Mouse (Mus musculus) splenic B cell, adult 2 months (primary cell): ENCODE measurements around the gene Gm20388.

Experiments used
- DNase-seq: peaks from one replicate; pipeline ENCODE4 v3.0.0-alpha.2; 2011; ENCODE audit warnings: low read depth, low spot score
- H3K27me3 ChIP-seq: 2 replicates; pipeline ENCODE4 v1.6.1; 2012; ENCODE audit warnings: mild to moderate bottlenecking, low read length, moderate library complexity, mixed read lengths; ENCODE audit not compliant: control insufficient read depth, poor library complexity, insufficient read depth, severe bottlenecking
- H3K36me3 ChIP-seq: 2 replicates; pipeline ENCODE4 v1.6.1; 2012; ENCODE audit warnings: mild to moderate bottlenecking, low read length, moderate library complexity, mixed read lengths; ENCODE audit not compliant: control insufficient read depth, poor library complexity, insufficient read depth, severe bottlenecking

The Gm20388 gene

DNA sequence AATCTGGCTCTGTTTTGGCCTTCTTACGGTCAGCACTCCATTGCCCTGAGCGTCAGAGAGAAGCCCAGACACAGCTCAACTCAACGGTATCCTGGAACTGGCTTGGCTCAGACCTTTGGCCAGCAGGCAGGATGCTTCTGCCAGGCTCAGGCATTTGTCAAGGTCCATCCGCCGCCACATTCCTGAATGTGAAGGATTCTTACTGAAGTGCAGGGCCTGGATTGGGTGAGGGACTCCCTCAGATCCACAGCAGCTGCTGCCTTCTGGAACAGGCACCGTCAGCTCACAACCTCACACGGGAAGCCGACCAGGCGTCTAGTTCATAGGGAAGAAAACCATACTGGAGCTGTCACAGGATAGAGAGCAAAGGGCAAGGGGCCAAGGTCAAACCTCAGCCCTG is 1436.2 kb downstream of the Gm20388 start:
- no peaks in the 10 kb centered on the region for H3K27me3 ChIP-seq
- DNase-seq, result no peak

GRCm38 (mm10) chr8:121348998-121349397 is 1438.4 kb downstream of the Gm20388 start:
- no peak for DNase-seq

More for the DNA sequence above, 1436.2 kb downstream of the Gm20388 start:
- no peaks in the 10 kb centered on the region for H3K36me3 ChIP-seq

GRCm38 (mm10) chr8:121350803-121351202 is 1440.2 kb downstream of the Gm20388 start:
- Histone ChIP-seq H3K27me3 (no peaks in the 10 kb centered on the region), H3K36me3 (no peaks in the 10 kb centered on the region)
- DNase-seq, result no peak

More at GRCm38 (mm10) chr8:121348998-121349397, 1438.4 kb downstream of the Gm20388 start:
- Histone ChIP-seq H3K36me3 (no peaks in the 10 kb centered on the region), H3K27me3 (no peaks in the 10 kb centered on the region)

- Histone ChIP-seq H3K36me3 (no peaks in the 10 kb centered on the region), H3K27me3 (no peaks in the 10 kb centered on the region)
Measured at GRCm38 (mm10) chr8:121354844-121355243, 1444.2 kb downstream of the Gm20388 start.

DNA sequence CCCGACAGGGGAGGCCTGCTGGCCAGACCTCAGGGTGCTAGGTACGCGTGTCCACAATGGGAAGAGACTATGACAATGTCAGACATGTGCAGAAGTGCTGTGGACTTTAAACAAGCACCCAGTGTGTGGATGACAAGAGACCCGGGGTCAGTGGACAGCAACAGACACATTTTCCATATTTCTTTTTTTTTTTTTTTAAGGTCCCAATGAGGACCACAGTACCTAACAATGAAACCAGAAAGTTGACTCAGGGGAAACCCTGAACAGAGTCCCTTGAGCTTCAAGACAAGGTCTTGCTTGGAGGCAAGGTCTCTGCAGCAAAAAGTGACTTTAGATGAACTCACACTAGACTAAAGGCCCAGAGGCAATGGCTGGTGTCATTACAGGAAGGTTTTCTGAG is 1446.8 kb downstream of the Gm20388 start:
- no peak for DNase-seq

More at GRCm38 (mm10) chr8:121354844-121355243, 1444.2 kb downstream of the Gm20388 start:
- no peak for DNase-seq

GRCm38 (mm10) chr8:121358609-121359008 is 1448.0 kb downstream of the Gm20388 start:
- H3K36me3 ChIP-seq, result no peaks in the 10 kb centered on the region
- no peak for DNase-seq
- no peaks in the 10 kb centered on the region for H3K27me3 ChIP-seq

More for the DNA sequence above, 1446.8 kb downstream of the Gm20388 start:
- Histone ChIP-seq H3K27me3 (no peaks in the 10 kb centered on the region), H3K36me3 (no peaks in the 10 kb centered on the region)

DNA sequence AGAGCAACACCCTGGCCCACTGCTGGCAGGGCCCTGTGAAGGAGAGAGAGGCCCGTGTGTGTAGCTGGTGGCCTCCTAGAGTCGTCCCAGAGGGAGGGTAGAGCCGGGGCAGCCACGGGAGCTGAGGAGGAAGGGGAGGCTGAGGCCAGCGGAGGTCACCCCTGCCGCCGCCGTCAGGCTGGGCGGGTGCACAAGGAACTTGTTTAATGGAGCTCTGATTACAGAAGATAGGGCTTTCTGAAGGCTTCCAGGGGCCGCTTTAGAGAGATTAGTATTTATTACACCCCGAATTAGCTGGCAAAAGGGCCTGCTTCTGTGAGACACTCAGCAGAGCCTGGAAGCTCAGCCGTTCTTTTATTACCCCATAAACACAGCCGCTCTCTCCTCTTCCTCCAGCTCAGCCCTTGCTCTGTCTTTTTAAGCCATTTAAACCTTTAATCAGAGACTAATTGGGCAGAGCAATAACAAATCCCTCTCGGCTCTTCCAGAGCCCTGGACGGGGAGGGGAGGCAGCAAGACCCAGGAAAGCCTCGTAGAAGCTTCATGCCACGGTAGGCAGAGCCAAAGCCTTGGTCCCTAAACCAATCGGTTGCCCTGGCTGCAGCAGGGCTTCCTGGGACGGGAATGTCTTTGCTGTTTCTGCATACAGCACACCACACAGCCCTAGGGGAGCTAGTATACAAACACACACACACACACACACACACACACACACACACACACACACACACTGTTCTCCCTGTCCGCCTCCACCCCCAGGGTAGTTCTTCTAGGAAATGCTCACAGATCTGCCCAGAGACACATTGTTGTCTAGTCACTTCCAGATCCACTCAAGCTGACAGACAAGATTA is 1448.7 kb downstream of the Gm20388 start:
- no peaks in the 10 kb centered on the region for H3K36me3 ChIP-seq
- H3K27me3 ChIP-seq, result no peaks in the 10 kb centered on the region
- no peak for DNase-seq

- Histone ChIP-seq H3K36me3 (no peaks in the 10 kb centered on the region), H3K27me3 (no peaks in the 10 kb centered on the region)
- no peak for DNase-seq
Measured at GRCm38 (mm10) chr8:121360001-121360400, 1449.4 kb downstream of the Gm20388 start.

DNA sequence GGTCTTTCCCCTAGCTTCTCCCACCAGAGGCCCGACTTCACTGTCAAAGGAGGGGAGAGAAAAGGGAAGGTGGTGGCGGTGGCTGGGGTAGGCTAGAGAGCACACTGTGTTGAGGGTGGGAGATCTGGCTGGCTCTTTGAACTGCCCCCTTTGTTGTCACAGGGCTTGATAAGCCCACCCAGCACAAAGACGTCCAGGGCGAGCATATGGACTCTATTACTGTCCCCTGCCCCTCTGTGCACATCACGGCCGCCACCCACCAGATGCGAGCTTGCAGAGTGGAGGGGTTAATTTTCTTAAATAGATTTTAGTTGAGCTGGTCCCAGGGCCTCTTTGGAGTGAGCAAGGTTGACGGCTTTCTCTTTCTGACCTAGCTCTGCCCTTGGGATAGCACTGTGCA is 1450.5 kb downstream of the Gm20388 start:
- Histone ChIP-seq H3K36me3 (no peaks in the 10 kb centered on the region), H3K27me3 (no peaks in the 10 kb centered on the region)
- no peak for DNase-seq

- Histone ChIP-seq H3K27me3 (no peaks in the 10 kb centered on the region), H3K36me3 (no peaks in the 10 kb centered on the region)
- no peak for DNase-seq
Measured at GRCm38 (mm10) chr8:121364646-121365045, 1454.0 kb downstream of the Gm20388 start.

- no peak for DNase-seq
- no peaks in the 10 kb centered on the region for H3K36me3 ChIP-seq
- H3K27me3 ChIP-seq, result no peaks in the 10 kb centered on the region
Measured at GRCm38 (mm10) chr8:121365150-121365549, 1454.5 kb downstream of the Gm20388 start.

- no peak for DNase-seq
- Histone ChIP-seq H3K36me3 (no peaks in the 10 kb centered on the region), H3K27me3 (no peaks in the 10 kb centered on the region)
Measured at GRCm38 (mm10) chr8:121366655-121367054, 1456.0 kb downstream of the Gm20388 start.

- Histone ChIP-seq H3K36me3 (no peaks in the 10 kb centered on the region), H3K27me3 (no peaks in the 10 kb centered on the region)
- DNase-seq, result no peak
Measured at GRCm38 (mm10) chr8:121368799-121369198, 1458.2 kb downstream of the Gm20388 start.

GRCm38 (mm10) chr8:121369378-121369777 is 1458.7 kb downstream of the Gm20388 start:
- DNase-seq, result no peak
- H3K27me3 ChIP-seq, result no peaks in the 10 kb centered on the region
- no peaks in the 10 kb centered on the region for H3K36me3 ChIP-seq

GRCm38 (mm10) chr8:121371287-121371686 is 1460.6 kb downstream of the Gm20388 start:
- Histone ChIP-seq H3K27me3 (no peaks in the 10 kb centered on the region), H3K36me3 (no peaks in the 10 kb centered on the region)

More at GRCm38 (mm10) chr8:121371287-121371686, 1460.6 kb downstream of the Gm20388 start:
- DNase-seq, result no peak
